Mouse (Mus musculus): ENCODE measurements at regions not wholly inside any gene's neighbourhood (a gene's known extent, or its start where the extent isn't known, plus 50 kb on each side); places are given as distances from the start of the nearest gene placed in this dataset.

DNA sequence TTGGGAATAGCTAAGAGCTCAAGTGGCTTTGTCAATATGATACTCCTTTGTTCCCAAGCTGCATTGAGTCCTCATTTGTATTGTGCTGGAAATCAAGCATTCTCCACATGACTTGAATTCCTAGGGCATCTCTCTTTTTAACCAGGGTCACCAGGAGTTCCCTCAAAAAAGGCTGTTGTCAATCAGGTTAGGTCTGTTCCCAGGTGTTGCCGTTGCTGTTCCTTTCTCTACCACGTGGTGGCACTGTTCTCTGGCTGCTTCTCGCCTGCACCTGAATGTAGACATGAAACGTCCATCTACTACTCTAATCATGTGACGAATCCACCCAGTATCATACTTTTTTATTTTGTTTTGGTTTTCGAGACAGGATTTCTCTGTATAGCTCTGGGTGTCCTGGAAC is 118.3 kb downstream of the S1pr1 start:
- DNase-seq: peak; percentile 53 to 73

DNA sequence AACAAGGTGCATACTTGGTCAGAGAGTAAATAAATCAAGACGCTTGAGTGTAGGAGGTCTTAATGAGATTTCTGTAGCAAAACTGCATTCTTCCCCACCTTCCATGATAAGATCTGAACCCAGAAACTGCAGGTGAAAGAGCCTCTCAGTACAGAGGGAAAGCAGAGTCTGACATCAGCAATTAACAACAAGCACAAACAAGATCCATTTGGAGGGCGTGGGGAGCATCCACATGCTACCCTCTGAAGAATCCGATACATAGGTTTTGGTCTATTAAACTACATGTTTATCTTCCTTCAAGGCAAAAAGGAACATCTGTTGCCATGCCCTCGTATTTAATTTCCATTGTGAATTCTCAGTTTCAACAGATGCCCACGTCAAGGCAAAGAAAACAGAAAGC is 124.2 kb downstream of the S1pr1 start:
- DNase-seq: no peak

DNA sequence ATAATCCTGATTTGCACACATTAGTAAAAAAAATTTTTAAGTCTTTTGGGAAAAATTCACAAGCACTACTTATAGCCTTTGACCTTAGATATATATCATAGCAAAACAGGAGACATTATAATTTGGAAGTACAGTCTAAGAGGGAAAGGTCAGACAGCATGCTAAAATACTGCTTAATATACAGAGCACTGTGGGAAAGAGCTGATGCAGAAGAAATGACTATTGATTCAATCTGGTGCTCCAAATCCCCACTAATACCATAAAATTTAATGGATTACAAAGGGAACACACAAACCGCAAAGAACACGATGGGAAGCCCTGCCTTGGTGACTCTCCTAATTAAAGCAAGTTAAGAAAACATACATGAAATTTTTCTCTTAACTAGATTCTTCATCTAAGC is 126.3 kb downstream of the S1pr1 start:
- DNase-seq: no peak

DNA sequence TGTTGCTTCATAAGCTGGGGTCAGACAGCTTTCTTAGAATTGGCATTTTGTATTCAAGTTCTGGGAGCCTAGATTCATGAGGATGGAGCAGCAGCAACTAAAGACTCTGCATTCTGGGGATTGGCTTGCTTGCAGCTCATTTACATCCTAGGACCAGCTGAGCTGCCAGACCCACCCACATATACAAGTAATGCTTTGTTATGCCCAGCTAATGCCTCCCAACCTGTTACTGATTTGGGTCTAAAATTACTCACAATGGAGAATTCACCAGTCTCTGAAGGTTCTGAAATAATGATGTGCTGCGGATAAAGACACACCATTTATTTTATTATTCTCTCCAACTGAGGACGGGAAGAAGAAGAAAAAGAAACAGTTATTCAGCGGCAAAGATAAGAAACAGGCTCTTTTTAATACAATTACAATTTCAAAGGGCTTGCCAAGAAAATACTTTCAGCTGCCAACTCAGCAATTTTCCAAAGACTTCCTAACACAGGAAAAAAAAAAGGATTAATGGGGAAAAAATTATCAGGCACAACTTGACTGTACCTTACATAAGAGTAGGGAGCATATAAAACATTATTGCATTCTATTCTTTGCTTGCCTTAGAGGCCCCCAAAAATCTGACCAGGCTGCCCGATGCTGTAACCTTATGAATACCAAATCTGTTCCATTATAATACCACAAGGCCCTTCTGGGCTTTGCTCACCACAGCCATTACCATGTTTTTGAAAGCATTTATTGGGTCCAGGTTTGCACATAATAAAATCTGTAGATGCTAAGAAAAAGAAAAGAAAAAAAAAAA is 134.5 kb downstream of the S1pr1 start:
- DNase-seq: no peak

DNA sequence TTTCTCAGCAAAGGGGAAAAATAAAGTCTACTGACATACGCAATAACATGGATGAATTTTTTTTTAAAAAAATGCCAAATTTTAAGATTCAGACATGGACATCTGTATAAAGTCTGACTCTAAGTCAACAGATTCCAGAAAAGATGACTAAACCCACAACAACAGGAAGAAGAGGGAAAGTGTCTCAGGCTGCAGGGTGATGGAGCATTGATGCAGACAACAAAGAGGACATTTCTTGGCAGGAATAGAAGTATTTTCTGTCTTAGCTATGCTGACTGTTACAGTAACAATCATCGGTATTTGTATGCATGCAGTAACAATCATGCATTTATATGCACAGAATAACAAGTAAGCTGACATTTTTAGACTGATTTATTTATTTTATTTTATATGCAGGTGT is 139.5 kb downstream of the S1pr1 start:
- no peak for DNase-seq

DNA sequence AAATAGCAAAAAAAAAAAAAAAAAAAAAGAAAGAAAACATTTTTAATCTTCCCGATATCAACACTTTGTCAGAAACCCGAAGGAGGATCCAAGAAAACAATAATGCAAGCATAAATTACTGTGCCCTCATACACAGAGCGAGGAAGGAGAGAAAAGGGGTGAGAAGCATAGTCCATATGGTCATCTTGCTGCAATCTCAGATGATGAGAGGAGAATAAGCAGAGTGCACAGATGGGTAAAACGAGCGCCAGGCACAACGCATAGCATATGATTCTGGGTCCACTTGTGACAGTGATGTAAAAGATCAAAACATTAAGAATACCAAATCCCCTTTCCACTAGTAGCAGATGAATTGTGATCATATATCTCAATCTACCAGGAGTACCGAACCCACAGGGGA is 152.1 kb downstream of the S1pr1 start:
- no peak for DNase-seq

DNA sequence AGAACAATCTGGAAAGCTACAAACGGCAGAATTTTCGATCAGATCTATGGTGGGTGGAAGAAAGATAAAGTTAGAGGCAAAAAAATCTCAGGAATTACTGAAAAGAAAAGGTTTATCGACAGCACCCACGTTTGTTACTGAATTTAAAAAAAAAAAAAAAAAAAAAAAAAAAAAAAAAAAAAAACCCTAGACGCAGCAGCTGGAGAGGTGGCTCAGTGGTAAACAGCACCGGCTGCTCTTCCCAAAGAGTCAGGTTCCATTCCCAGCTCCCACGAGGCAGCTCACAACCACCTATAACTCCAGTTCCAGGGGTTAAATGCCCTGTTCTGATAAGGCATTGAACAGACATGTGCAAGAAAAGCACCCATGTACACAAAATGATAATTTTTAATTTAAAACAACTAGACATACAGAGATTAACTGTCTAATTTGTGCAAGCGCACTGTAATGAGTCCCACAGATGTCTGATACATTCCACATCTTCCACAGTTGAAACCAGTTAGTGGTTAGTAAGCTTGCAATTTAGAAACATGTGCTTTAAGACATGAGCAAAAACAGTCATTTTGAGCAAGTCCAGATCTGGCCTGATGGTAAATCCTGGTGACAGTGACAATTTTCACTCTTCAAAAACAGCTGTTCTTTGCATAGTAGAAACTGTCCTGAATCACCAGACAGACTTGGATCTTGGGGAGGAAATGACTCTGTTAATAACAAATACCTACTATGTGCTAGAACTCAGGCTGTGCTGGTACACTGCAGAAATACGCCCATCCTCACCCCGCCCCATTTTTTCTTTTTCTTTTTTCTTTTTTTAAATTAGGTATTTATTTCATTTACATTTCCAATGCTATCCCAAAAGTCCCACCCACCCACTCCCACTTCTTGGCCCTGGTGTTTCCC is 159.8 kb downstream of the S1pr1 start:
- no peak for DNase-seq

DNA sequence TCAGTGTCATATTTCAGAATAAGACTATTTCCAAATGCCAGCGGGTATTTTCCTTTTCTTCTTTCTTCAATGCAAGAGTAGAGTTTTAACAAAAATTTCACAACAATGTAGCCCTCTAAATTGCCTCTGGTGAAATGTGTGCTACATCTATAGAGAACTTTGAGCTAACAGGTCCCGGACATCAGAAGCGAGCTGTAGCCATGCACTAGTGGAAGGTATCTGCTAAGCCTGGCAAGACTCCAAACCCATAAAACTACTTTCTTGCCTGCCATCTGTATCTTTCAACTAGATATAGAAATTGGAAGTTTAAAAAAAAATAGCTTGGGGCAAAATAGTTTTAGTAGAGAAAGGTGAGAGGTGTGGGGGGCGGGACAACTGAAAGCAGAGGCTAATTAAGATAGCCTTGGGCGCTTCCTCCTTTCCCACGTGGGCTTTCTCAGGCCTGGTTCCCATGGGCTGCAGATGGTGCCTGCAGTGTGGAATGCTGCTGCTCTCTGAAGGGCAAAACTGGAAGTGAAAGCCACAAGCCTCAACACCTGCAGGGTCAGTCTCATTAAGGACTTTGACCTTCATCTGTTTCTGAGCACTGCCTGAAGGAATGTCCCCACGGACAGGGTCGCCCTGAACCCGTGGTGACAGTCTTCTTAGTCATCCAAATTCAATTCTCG is 160.9 kb downstream of the S1pr1 start:
- DNase-seq: peak; percentile 8 to 18

DNA sequence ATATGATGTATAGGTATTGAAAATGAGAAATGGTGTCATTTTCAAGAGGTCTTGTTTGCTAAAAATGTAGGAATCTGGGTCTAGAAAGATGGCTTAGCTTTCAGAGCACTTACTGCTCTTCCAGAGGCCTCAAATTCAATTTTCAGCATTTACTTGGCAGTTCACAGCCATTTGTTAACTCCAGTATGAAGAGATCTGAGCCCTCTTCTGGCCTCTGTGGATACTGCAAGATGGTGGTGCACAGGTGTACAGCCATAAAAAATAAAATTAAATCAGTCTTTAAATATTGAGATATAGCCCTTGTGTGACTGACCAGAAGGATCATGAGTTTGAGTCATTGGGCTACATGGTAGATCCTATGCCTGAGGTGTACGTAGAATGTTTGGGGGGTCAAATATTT is 173.1 kb downstream of the S1pr1 start:
- DNase-seq: peak; percentile 35 to 73

DNA sequence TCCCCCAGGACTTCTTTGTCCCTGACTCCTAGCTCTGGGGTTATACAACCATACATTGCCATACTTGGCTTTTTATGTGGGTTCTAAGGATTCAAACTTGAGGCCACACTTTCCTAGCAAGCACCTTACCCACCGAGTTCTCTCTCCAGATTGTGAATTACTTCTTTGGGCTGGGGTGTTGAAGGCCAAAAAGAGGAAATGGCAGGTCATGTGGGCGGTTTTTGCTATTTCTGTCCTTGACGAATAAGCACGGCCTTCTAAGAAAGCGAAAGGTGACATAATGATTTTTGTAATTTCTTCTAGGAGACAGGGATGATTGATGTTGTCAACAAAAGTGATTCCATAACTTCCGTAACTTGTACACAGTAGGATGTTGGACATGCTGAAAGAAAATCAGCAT is 176.5 kb downstream of the S1pr1 start:
- DNase-seq: no peak

DNA sequence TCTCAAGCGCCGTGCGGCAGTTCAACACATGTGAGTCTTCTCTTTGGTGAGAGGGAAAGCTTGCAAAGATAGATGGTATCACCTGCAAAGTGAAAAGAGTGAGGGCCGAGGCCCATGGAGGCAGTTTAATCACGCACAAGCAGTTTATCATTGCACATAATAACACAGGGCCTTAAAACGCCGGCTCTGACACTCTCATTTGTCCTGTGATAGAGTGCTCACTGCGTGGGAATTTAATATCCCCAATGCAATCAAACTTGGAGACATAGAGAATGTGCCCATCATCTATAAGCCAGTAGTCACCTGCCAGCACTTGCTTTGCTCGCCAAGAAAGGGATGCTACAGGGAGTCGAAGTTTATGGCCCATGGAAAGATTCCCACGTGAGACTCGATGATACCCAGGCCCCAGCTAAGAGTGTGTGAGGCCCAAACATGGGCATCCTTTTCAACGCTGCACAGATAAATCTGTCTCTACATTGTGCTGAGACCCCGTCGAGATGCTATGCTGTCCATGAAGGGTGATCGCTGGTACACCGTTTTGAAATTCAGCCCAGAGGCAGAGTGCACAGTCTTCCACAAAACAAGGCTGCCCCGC is 182.6 kb downstream of the S1pr1 start:
- no peak for DNase-seq

DNA sequence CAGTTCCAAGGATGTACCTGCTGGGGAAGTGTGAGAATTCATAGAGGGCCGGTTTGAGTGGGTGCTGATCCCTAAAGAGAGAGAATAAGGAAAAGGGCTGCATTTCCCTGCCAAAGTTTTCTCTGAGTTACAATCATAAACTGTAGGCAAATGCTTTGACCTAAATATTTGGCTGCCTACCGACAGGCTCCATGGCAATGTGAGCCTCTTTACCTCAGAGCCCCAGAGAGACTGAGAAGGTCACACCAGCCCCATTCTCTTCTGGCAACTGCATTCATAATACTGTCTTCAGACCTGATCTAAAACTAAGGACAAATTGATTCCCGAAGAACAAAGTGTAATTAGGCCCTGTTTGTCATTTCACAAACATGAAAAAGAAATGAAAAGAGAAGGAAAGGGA is 184.4 kb downstream of the S1pr1 start:
- DNase-seq: no peak

DNA sequence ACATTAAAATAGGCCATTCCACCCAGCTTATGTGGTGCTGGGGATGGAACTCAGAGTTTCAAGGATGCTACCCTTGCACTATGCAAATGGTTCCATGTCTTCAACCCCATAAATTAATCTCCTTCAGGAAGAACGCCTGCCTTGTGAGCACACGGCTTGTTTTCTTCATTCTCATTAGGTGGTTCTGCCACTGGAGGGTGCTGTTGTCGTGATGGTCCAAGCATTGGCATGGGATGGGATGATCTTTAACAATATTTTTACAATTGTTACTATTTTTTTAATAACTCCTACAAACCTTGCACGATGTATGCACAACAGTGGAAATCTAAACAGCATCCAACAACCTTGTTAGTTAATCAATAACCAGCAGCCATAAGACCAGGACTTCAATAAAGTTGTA is 185.0 kb downstream of the S1pr1 start:
- DNase-seq: peak in 1 of 2 experiments; percentile 33

DNA sequence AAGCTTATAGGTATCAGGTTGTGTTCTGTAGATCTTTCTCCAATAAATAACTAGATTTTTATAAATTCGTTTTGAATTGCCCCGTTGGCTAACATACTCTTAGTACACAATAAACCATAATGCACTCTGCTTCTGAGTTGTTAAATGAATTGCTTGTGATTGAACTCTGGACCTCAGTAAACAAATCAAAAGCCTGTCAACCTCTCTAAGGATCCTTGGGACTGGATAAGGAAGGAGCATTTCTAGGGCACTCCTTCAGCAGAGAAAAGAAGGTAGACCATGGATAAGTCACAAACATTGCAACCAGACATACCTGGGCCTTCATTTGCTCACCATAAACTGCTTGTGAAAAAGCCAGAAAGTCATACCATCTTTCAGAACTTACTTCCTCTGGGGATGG is 191.4 kb downstream of the S1pr1 start:
- DNase-seq: no peak

DNA sequence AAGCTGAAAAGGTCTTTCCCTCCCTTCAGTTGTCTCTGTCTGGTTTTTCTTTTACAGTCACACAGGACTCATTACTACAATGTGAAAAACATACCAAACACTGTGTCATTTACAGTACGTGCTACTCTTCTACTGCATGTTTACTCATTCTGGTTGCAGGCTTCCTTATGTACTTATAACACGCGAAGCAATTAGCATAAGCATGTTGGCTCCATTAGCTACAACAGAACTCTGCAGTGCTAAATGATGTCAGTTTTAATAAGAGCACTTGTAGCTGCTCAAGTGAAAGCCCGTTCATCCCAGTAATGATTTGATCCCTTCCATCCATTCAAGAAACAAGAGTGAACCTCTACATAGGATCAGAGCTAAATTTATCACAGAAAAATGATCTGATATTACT is 199.2 kb downstream of the S1pr1 start:
- no peak for DNase-seq

DNA sequence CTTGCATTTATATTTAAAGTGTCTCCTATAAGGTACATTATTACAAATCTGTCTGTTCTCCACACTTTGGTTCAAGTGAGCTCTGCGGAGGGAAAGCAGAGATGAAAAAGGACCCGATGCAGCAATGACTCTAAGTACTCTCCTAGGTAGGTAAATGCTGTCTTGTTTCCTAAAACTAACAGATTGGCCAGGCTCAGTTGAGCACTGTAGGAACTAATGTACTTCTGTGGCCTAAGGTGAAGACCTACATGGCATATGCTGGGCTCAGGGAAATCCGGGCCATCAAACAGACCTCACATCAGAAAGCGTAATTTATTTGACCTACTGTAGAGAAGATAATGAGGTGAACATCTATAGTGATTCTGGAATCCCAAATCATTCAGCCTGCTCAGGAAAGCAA is 205.2 kb downstream of the S1pr1 start:
- no peak for DNase-seq

DNA sequence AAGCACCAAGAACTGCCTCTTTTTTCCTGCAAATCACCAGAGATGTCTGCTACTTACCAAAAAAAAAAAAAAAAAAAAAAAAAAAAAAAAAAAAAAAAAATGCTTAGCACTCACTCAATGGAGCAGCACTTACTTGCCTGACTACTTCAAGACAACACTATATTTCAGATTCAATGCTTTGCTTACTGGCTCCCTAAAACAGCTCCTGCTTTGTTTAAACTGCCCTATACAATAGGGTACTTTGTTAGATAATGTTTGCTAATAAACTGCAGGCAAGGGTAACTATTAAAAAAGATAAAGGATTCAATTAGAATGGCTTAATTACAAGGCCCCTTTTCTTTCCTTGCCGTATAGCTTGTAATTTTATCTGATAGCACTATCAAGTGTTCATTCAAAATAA is 217.5 kb downstream of the S1pr1 start:
- DNase-seq: no peak

DNA sequence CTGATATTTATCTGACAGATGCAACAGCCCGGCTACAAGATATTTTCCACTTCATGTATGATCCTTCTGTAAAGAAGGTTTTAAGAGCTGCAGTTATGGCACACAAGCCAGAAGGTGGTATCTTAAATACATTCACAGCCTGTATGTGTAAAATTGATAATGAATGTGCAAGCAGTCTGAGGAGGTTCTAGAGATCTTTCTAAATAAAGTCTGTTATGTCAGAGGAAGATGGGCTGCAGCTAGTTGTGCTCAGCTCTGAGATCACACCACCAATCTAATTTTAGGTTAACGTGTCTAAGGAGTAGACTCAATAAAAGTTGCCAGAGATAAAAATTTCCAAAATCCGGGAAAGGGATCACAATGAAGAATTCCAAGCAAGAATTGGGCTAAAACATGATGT is 218.8 kb downstream of the S1pr1 start:
- no peak for DNase-seq

DNA sequence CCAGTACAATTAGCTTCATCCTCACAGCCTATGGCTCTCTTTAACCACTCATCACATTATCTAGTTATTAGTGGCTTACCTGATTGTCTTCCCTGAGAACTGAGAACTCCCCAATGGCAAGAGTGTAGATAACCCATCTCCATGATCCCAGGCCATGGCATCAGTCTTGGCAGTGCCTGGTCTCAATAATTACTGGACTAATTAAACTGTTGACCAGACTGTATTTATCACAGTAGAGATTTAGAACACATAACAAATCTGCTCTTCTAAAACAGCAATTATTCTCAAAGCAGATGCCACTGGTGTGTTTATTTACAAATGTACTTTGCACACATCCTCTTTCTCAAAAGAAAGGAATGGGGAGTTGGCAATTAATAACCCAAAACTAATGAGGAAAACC is 219.2 kb downstream of the S1pr1 start:
- DNase-seq: no peak

DNA sequence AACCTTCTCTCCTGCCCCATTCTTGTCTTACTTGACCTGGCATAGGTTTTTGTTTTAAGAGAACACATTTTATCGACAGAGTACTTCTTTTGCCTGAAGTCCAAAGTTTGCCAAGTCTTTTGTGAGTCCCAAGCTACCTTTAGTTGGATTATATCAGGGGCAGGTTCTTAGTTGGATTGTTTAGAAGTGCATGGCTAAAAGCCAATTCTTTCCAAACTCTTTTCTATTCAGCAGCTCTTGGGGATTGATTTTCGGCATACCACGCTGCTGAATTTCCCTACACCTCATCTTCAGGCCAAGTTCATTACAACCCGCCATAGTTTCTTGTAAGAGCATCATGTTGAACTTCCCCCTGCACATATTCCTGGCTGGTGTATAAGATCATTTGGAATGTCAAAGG is 245.9 kb downstream of the S1pr1 start:
- DNase-seq: no peak

DNA sequence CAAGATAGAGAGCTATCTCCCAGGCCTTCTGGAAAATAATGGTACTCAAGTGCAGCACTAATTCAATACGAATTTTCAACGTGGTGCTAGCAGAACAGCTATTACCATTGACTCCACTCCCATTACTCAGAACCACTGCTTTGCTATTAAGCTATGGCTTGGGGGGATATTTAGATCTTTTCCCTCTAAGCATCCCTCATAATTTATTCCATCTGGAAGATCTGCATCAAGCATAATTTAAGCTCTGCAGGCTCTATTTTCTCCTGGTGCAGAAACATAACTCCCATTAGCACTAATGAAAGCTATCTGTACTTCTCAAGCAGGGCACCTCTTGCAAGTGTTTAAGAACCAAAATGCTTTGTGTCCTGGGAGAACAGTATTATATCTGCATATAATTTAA is 247.0 kb downstream of the S1pr1 start:
- DNase-seq: no peak

DNA sequence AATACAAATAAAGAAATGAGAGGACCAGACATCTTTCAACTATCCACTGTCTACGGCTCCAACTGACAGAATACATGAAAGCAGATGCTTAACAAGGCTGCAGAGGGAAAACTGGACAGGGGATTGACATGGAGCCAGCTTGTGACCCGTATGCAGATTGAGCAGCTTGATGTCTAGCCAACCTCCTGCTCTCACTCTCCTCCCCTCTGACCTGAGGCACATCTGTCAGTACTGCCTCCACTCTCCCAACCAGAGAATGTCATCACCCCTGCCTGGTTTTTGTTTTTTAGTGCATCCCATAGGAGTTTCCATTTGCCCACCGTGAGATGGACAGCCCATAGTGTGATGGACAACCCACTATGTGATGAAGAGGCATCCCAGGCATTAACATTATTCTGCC is 252.2 kb downstream of the S1pr1 start:
- no peak for DNase-seq
